Mouse (Mus musculus): ENCODE results near the gene Gpc3. TPM values are rescaled to one million over a fixed set of nuclear protein-coding genes. Genes with fewer than 3 reads are reported as not detected.
A peak's percentile ranks its signal among the peaks of the same experiment; 100 is the strongest.

The Gpc3 gene
- polyA plus RNA-seq, 1 experiment from 2014 or later = 330 TPM

DNA sequence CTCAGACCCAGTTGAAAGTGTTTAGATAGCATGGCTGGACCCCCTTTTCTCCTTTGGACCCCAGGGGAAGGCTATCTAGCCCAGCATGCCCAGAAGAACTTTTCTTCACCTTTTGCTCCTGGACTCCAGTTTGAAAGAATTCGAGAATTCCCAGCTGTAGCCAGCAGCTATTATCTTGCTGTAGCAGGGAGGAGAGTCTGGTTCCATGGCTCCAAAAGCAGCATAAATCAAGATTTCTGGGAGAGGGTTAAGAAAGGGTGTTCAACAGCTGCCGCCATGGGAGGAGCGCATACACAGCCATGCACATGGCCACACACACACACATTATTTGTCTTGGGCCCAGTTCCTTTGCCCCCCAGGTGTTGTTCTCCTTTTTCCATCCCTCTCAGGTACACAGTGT, 4.1 kb upstream of the Gpc3 start:
- no peaks in the 10 kb centered on the region for H3K36me3 ChIP-seq
- H3K4me3 ChIP-seq = no peak overlapping the region
- H3K4me1 ChIP-seq = no peaks in the 10 kb centered on the region
- WGBS = 55% methylated on average over 3 of the region's 3 CpGs
- no peak overlapping the region for H3K9ac ChIP-seq
- ATAC-seq (ENCODE audit: low FRiP score) = no peak
- H3K27me3 ChIP-seq = peaks cover 8% of the 10 kb centered on the region
- no peak overlapping the region for H3K27ac ChIP-seq
- H3K4me2 ChIP-seq (replicated peaks) = no peak overlapping the region
- H3K9me3 ChIP-seq (replicated peaks) = no peaks in the 10 kb centered on the region

DNA sequence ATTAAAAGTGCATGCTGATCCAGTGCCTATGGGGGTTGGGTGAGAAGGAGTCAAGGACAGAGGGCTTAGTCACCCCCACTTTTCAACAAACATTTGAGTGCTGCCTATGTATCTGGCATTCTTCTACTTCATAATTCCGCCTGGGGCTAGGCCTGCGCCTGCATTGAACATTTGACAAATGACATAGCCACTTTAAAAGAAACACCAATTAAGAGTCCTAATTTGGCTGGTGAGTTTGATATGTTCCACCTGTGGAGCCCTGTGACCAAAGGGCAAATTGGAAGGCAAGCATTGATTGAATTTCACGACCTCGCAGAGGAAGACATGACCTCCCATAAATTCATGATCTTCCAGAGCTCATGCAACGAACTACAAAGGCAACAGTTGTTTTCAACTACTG, 2.4 kb upstream of the Gpc3 start:
- H3K36me3 ChIP-seq = no peaks in the 10 kb centered on the region
- peaks cover 14% of the 10 kb centered on the region for H3K27me3 ChIP-seq
- WGBS = 75% methylated on average over 5 of the region's 5 CpGs
- H3K9me3 ChIP-seq (replicated peaks) = no peaks in the 10 kb centered on the region
- no peak overlapping the region for H3K9ac ChIP-seq
- no peak overlapping the region for H3K27ac ChIP-seq
- no peak for ATAC-seq (ENCODE audit: low FRiP score)
- no peak overlapping the region for H3K4me3 ChIP-seq
- H3K4me1 ChIP-seq = no peaks in the 10 kb centered on the region
- H3K4me2 ChIP-seq (replicated peaks) = no peak overlapping the region

DNA sequence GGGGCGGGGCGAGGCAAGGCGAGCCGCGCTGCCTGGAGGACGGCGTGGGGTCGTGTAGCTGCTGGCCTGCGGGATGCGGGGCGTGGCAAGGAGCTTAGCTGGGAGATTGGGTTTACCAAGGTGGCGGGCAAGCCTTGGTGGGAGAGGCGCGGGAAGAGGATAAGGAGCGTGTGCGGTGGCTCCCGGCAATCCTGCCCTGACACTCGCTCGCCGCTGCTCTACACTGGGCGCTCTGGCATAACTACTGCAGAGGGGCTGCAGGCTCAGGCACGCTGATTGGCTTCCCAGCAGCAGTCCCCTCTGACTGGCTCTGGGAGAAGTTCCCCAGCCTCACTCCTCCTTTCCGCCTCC, 256 bp upstream of the Gpc3 start:
- no peaks in the 10 kb centered on the region for H3K9me3 ChIP-seq (replicated peaks)
- peak overlapping the region; percentile 30; the same call in 1 of the 2 replicates for H3K27ac ChIP-seq
- H3K27me3 ChIP-seq = peaks cover 14% of the 10 kb centered on the region
- 29% methylated on average over 22 of the region's 23 CpGs for WGBS
- H3K4me3 ChIP-seq = peak overlapping the region; percentile 43
- no peak overlapping the region; the same call in 1 of the 2 replicates for H3K9ac ChIP-seq
- H3K36me3 ChIP-seq = no peaks in the 10 kb centered on the region
- peak; percentile 94 for ATAC-seq (ENCODE audit: low FRiP score)
- no peaks in the 10 kb centered on the region for H3K4me1 ChIP-seq
- H3K4me2 ChIP-seq (replicated peaks) = peak overlapping the region; percentile 70

DNA sequence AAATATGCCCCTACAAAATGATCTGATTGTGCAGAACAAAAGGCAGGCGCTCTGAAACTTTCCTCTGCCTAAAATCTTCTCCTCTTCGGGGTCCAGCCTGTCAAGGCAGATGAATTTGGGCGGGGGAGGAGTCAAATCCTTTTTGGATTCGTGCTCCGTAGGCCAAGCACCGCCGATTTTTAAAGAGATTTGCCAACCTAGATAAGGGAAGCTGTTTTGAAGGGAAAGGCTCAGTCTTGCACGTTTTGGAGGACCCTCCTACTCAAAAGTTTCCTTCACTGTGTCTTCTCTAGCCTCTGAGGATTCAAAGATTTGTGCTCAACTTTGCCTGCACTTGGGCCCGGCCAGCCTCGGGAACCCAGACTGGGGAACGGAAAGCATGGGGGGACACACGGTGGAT, 944 bp downstream of the Gpc3 start:
- peak overlapping the region; percentile 54 for H3K9ac ChIP-seq
- peak overlapping the region; percentile 17; the same call in 1 of the 2 replicates for H3K27ac ChIP-seq

DNA sequence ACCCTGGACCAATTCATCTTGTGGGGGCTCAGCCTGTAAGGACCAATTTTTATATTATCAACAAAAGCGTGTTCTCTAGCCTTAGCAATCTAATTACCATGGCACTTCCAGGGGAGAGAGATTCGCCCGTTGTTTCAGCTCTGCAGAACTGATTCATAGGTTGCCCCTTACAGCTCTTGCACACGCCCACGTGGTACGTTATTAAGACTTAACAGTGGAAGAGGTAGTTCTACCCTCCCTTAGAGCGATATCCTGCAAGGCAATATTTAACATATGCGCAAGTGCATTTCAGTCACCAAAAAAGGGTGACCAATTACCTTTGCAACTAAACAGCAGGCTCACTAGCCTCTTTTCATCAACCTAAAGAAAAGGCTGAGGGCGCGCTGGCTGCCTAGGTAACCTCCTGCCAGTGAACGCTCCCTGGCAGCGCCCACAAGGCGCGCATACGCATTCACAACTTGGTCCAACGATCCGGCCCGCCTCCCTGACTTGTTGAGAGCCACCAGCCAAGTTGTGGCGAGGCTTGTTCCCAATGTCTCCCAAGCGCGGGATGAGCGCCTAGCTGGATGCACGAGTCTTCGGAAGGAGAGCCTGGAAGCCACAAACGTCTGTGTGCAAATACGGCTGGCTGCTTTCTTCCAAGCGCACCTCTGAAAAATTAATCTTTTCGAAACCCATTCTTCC, 1.6 kb downstream of the Gpc3 start:
- ATAC-seq (ENCODE audit: low FRiP score) = 0 out of 2 replicates have a peak, but pooled peaks have one; percentile 48
- H3K36me3 ChIP-seq = no peaks in the 10 kb centered on the region
- peak overlapping the region; percentile 54; the same call in 1 of the 2 replicates for H3K9ac ChIP-seq
- no peaks in the 10 kb centered on the region for H3K4me1 ChIP-seq
- peak overlapping the region; percentile 17; the same call in 1 of the 2 replicates for H3K27ac ChIP-seq
- peaks cover 14% of the 10 kb centered on the region for H3K27me3 ChIP-seq
- no peaks in the 10 kb centered on the region for H3K9me3 ChIP-seq (replicated peaks)
- H3K4me2 ChIP-seq (replicated peaks) = peak overlapping the region; percentile 70
- peak overlapping the region; percentile 43 for H3K4me3 ChIP-seq
- WGBS = 21% methylated on average over 28 of the region's 28 CpGs

More for the DNA sequence above, 944 bp downstream of the Gpc3 start:
- peak overlapping the region; percentile 43 for H3K4me3 ChIP-seq
- no peaks in the 10 kb centered on the region for H3K4me1 ChIP-seq
- WGBS = 19% methylated on average over 12 of the region's 12 CpGs
- ATAC-seq (ENCODE audit: low FRiP score) = no peak
- no peaks in the 10 kb centered on the region for H3K9me3 ChIP-seq (replicated peaks)
- H3K4me2 ChIP-seq (replicated peaks) = peak overlapping the region; percentile 70
- peaks cover 14% of the 10 kb centered on the region for H3K27me3 ChIP-seq
- H3K36me3 ChIP-seq = no peaks in the 10 kb centered on the region

DNA sequence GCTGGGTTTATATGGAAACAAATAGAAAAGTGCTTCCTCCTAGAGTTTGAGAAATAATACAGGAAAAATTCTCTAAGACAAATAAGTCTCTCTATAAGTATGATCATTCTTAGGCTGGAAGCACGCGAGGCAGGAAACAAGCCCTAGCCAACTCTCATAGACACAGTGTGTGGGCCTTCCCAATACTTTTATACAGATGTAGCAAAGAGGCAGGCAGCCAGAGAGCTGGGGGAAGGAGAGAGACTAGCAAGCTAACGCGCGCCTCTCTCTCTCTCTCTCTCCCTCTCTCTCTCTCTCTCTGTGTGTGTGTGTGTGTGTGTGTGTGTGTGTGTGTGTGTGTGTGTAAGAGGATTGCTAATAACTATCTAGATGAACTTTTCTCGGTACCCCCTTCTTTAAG, 2.2 kb downstream of the Gpc3 start:
- Histone ChIP-seq H3K4me2 (replicated peaks) (peak overlapping the region; percentile 70), H3K27me3 (peaks cover 14% of the 10 kb centered on the region), H3K36me3 (no peaks in the 10 kb centered on the region), H3K4me1 (no peaks in the 10 kb centered on the region), H3K4me3 (peak overlapping the region; percentile 43), H3K27ac (no peak overlapping the region), H3K9me3 (replicated peaks) (no peaks in the 10 kb centered on the region), H3K9ac (no peak overlapping the region)
- 39% methylated on average over 6 of the region's 6 CpGs for WGBS
- no peak for ATAC-seq (ENCODE audit: low FRiP score)

DNA sequence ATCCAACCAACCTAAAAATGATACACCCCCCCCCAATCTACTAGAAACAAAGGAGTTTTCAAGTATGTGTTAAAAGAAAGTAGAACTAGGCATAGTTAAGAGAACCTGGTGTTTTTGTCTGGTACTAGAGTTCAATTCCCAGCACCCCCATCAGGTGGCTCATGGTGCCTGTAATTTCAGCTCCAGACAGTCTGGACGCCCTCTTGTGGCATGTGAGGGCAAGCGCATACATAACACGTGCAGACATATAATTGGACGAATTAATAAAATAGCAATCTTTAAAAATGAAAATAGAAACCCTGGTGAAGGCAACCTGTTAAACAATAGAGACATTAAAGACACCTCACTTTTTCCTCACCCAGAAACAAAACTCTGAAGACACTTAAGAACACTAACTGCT, 10.6 kb downstream of the Gpc3 start:
- WGBS = 83% methylated on average over 4 of the region's 4 CpGs
- ATAC-seq (ENCODE audit: low FRiP score) = no peak

DNA sequence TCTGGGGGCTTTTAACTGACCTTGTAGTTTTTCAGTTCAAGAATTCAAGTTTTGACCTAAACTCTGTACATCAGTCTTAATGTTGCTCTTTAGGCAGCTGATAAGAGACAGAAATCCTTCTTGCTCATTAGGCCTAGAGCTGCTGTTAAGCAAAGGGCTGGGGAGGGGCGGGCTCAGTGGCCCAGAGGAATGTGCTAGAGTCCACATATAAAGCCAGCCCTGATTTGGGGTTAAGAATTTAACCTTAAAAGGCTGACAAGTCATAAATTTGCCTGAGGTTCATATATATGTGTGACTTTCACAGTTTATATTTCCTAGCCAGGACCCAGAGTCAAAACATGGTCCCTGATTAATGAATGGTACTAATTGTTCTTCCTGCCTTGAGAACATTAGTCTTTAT, 14.5 kb downstream of the Gpc3 start:
- Histone ChIP-seq H3K4me2 (replicated peaks) (no peak overlapping the region), H3K27me3 (no peaks in the 10 kb centered on the region), H3K27ac (no peak overlapping the region), H3K4me3 (no peak overlapping the region), H3K9ac (no peak overlapping the region), H3K36me3 (no peaks in the 10 kb centered on the region), H3K9me3 (replicated peaks) (no peaks in the 10 kb centered on the region), H3K4me1 (no peaks in the 10 kb centered on the region)
- WGBS = 80% methylated on average over 1 of the region's 1 CpGs
- no peak for ATAC-seq (ENCODE audit: low FRiP score)

More for the DNA sequence above, 10.6 kb downstream of the Gpc3 start:
- Histone ChIP-seq H3K9ac (no peak overlapping the region), H3K9me3 (replicated peaks) (no peaks in the 10 kb centered on the region), H3K27me3 (no peaks in the 10 kb centered on the region), H3K4me3 (no peak overlapping the region), H3K27ac (no peak overlapping the region), H3K4me2 (replicated peaks) (no peak overlapping the region), H3K36me3 (no peaks in the 10 kb centered on the region), H3K4me1 (no peaks in the 10 kb centered on the region)

DNA sequence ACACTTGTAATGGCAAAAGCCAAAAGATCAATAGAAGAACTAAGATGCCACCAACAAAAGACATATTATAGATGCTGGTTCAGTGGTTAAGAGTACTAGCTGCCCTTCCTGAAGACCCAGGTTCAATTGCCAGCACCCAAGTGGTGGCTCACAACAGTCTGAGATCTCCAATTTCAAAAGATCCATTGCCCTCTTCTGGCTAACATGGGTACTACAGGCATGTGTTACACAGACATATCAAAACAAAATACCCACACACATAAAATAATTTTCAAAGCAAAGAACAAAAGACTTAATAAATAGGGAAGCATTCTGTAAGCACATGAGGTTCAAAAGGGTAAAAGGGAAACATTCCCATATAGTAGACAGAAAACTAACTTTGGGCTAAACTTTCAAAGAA, 26.1 kb downstream of the Gpc3 start:
- Histone ChIP-seq H3K9me3 (replicated peaks) (no peaks in the 10 kb centered on the region), H3K4me1 (no peaks in the 10 kb centered on the region), H3K4me2 (replicated peaks) (no peak overlapping the region), H3K4me3 (no peak overlapping the region), H3K27me3 (no peaks in the 10 kb centered on the region), H3K9ac (no peak overlapping the region), H3K36me3 (no peaks in the 10 kb centered on the region), H3K27ac (no peak overlapping the region)
- no peak for ATAC-seq (ENCODE audit: low FRiP score)

DNA sequence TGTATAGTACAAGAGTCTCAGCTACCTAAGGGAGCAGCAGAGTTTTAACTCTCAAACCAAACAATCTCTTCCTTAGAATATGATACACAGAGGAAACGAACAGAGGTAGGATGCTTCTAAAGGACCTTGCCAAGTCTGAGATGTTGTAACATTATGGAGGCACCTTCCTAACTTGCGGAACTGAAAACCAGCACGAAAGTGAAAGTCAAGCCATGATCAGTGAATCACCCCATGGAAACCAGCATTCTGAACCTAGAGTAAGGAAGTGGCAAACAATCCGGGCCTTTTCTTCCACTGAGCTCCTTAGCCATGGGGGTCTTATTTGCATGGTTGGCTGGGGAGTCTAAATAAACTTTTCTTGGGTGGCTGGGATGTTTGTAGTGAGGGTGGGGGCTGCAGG, 53.8 kb downstream of the Gpc3 start:
- no peaks in the 10 kb centered on the region for H3K27me3 ChIP-seq
- no peak overlapping the region for H3K4me3 ChIP-seq
- no peak for ATAC-seq (ENCODE audit: low FRiP score)
- no peaks in the 10 kb centered on the region for H3K9me3 ChIP-seq (replicated peaks)
- H3K9ac ChIP-seq = no peak overlapping the region
- H3K36me3 ChIP-seq = no peaks in the 10 kb centered on the region
- H3K4me2 ChIP-seq (replicated peaks) = no peak overlapping the region
- H3K4me1 ChIP-seq = no peaks in the 10 kb centered on the region
- H3K27ac ChIP-seq = no peak overlapping the region
- WGBS = 77% methylated on average over 4 of the region's 4 CpGs

DNA sequence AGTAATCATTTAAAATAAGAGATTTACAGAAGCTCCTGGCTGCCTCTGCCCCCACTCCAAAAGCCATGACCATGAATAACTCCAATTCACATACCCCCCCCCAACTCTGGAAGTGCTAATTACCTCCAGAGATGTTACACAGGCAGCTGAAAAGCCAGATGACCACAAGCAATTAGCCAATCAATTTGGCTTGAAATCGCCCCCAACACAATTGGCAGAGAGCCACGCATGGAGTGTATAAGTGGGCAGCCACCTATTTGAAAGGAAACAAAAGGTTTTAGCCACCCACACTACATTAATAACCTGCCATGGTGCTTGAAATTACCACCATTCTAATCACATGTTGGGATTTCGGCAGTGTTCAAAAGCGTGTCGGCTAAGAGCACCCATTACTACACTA, 55.2 kb downstream of the Gpc3 start:
- H3K9me3 ChIP-seq (replicated peaks) = no peaks in the 10 kb centered on the region
- H3K9ac ChIP-seq = no peak overlapping the region
- ATAC-seq (ENCODE audit: low FRiP score) = no peak
- no peak overlapping the region for H3K4me2 ChIP-seq (replicated peaks)
- H3K4me3 ChIP-seq = no peak overlapping the region
- H3K4me1 ChIP-seq = no peaks in the 10 kb centered on the region
- no peaks in the 10 kb centered on the region for H3K36me3 ChIP-seq
- 70% methylated on average over 5 of the region's 5 CpGs for WGBS
- H3K27me3 ChIP-seq = no peaks in the 10 kb centered on the region
- no peak overlapping the region for H3K27ac ChIP-seq

DNA sequence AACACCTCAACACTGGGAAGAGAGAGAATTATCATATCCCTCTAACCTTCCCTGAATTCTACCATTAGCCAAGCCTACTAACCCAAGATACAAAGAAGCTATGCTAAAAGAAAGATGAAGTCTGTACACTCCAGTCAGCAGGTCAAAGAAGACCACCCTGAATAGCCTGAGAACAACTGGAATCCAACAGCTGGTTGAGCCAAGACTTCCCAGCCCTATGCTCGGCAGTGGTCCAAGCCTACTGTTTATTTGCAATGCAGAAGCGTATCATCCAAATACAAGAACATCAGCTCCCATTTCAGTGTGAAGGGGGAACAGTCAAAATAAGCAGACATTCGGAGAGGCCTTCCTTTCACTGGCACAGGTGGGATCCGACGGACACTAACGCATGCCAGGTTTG, 56.3 kb downstream of the Gpc3 start:
- Histone ChIP-seq H3K36me3 (no peaks in the 10 kb centered on the region), H3K4me1 (no peaks in the 10 kb centered on the region), H3K4me3 (no peak overlapping the region), H3K27ac (no peak overlapping the region), H3K9me3 (replicated peaks) (no peaks in the 10 kb centered on the region), H3K27me3 (no peaks in the 10 kb centered on the region), H3K9ac (no peak overlapping the region), H3K4me2 (replicated peaks) (no peak overlapping the region)
- ATAC-seq (ENCODE audit: low FRiP score) = no peak
- WGBS = 84% methylated on average over 6 of the region's 6 CpGs

DNA sequence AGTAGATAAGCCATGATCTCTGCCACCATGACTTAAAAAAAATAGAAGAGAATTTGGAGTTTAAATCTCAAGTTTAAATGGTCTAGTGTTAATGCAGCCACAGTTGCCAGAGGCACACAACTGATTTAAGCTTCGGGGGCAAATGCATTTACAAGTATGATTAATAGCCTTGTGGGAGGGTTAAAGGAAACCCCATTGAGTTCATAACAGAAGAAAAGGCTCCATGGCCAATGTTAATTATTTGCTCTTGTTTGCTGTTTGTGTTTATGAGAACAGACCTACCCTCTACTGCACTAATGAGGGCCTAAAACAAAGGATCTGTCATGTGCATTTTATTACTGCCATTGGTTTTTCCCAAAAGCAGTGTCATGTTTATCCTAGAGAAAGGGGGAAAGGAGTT, 62.5 kb downstream of the Gpc3 start:
- Histone ChIP-seq H3K36me3 (no peaks in the 10 kb centered on the region), H3K4me3 (no peak overlapping the region), H3K27me3 (no peaks in the 10 kb centered on the region), H3K4me2 (replicated peaks) (no peak overlapping the region), H3K27ac (no peak overlapping the region), H3K9me3 (replicated peaks) (no peaks in the 10 kb centered on the region), H3K4me1 (no peaks in the 10 kb centered on the region), H3K9ac (no peak overlapping the region)
- WGBS = 52% methylated on average over 1 of the region's 1 CpGs
- ATAC-seq (ENCODE audit: low FRiP score) = no peak

All from hindbrain, embryonic 12.5 days (tissue).